Mouse (Mus musculus) forelimb bud, embryonic 11.5 days (tissue): ENCODE results near the gene Fmnl2.

Source experiments
- DNase-seq: peaks from one replicate; pipeline ENCODE4 v3.0.0-alpha.2; 2012; ENCODE audit warnings: low read depth, low spot score

The Fmnl2 gene

GRCm38 (mm10) chr2:52986354-52986753 is 128.7 kb downstream of the Fmnl2 start:
- DNase-seq, result no peak

GRCm38 (mm10) chr2:52987035-52987434 is 129.4 kb downstream of the Fmnl2 start:
- DNase-seq, result no peak

GRCm38 (mm10) chr2:52987637-52988295 is 130.1 kb downstream of the Fmnl2 start:
- DNase-seq, result no peak

GRCm38 (mm10) chr2:52989316-52989715 is 131.7 kb downstream of the Fmnl2 start:
- DNase-seq, result no peak

- no peak for DNase-seq
These were observed 133.4 kb downstream of the Fmnl2 start for GRCm38 (mm10) chr2:52990874-52991687.

GRCm38 (mm10) chr2:52991688-52992194 is 134.1 kb downstream of the Fmnl2 start:
- no peak for DNase-seq

- no peak for DNase-seq
These were observed 135.6 kb downstream of the Fmnl2 start for GRCm38 (mm10) chr2:52993241-52993640.

GRCm38 (mm10) chr2:52994526-52994925 is 136.9 kb downstream of the Fmnl2 start:
- no peak for DNase-seq

- DNase-seq, result no peak
These were observed 140.5 kb downstream of the Fmnl2 start for GRCm38 (mm10) chr2:52997955-52998750.

- DNase-seq, result no peak
These were observed 141.9 kb downstream of the Fmnl2 start for GRCm38 (mm10) chr2:52999524-52999969.

- DNase-seq, result no peak
These were observed 142.8 kb downstream of the Fmnl2 start for GRCm38 (mm10) chr2:53000446-53000845.

GRCm38 (mm10) chr2:53006161-53006560 is 148.5 kb downstream of the Fmnl2 start:
- DNase-seq, result no peak

GRCm38 (mm10) chr2:53007142-53007541 is 149.5 kb downstream of the Fmnl2 start:
- peak; percentile 43 for DNase-seq

- no peak for DNase-seq
These were observed 155.4 kb downstream of the Fmnl2 start for GRCm38 (mm10) chr2:53013051-53013450.

- DNase-seq, result no peak
These were observed 156.8 kb downstream of the Fmnl2 start for GRCm38 (mm10) chr2:53014451-53014850.

- DNase-seq, result no peak
These were observed 165.3 kb downstream of the Fmnl2 start for GRCm38 (mm10) chr2:53022982-53023381.

GRCm38 (mm10) chr2:53026056-53026769 is 168.6 kb downstream of the Fmnl2 start:
- no peak for DNase-seq

- no peak for DNase-seq
These were observed 171.2 kb downstream of the Fmnl2 start for GRCm38 (mm10) chr2:53028868-53029267.

- peak; percentile 56 for DNase-seq
These were observed 172.2 kb downstream of the Fmnl2 start for GRCm38 (mm10) chr2:53029716-53030431.

- DNase-seq, result no peak
These were observed 172.8 kb downstream of the Fmnl2 start for GRCm38 (mm10) chr2:53030432-53030826.

- DNase-seq, result peak; percentile 25
These were observed 180.6 kb downstream of the Fmnl2 start for GRCm38 (mm10) chr2:53038253-53038652.
